Mouse (Mus musculus) skeletal muscle tissue, adult 2 months (tissue): ENCODE results near the gene Iqcj.

ENCODE experiments used
- DNase-seq: peaks from one replicate; pipeline ENCODE4 v3.0.0-alpha.2; 2012; ENCODE audit warnings: low read depth, low spot score

Gene Iqcj

DNA sequence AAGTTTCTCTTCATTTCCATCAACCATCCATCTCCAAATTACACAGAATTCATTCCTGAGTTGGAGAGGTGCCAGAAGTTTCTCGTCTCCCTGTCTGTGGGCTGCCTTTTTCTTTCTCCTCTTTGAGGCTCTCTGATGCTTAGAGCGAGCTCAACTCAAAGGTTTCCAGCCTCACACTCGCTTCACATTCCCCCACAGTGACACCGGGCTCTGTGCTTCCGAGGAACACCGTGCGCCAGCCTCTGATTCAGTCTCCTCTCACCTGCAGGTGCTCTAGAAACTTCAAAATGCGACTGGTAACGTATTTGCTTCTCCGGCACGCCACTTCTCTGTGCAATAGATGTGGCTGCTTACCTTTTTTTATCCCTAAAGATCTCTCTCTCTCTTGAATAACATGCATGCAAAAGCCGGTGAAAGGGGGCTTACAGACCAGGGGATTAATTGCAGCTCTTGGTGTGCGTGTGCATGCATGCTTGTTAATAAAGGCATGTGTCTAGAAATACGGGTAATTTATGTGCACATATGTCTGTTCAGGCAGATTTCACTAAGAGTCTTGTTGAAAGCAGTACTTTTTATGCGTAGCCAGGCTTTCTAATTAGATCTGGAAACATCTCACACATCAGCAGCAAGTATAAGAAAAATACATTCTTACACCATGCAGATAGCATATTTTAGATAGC is at the start of gene Iqcj, which contains the start of gene Iqschfp:
Gene Iqcj (plus strand): TSS at position 195 of the 680 bp plus-strand sequence.
Gene Iqschfp (plus strand): TSS at position 207 of the 680 bp plus-strand sequence.
- DNase-seq, result no peak

GRCm38 (mm10) chr3:67852397-67852796 is 39.6 kb upstream of the Iqcj start:
- no peak for DNase-seq

DNA sequence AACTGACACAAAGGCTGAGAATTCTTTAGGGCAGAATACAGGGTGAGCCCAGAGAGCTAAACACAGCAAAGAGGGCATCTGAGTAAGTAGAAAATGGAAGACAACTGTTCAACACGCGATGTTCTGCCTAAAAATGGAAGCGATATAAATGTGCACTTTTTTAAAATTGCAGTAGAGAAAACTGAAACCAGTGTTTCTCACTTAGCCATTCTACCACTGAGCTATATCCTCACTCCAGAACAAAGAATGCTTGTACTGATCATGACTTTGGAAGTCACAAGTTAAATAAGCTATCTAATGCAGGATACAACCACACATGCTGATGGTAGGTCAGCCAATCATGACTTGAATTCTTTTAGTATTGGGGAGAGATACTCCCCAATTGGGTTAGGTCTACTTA is 30.5 kb upstream of the Iqcj start:
- no peak for DNase-seq

DNA sequence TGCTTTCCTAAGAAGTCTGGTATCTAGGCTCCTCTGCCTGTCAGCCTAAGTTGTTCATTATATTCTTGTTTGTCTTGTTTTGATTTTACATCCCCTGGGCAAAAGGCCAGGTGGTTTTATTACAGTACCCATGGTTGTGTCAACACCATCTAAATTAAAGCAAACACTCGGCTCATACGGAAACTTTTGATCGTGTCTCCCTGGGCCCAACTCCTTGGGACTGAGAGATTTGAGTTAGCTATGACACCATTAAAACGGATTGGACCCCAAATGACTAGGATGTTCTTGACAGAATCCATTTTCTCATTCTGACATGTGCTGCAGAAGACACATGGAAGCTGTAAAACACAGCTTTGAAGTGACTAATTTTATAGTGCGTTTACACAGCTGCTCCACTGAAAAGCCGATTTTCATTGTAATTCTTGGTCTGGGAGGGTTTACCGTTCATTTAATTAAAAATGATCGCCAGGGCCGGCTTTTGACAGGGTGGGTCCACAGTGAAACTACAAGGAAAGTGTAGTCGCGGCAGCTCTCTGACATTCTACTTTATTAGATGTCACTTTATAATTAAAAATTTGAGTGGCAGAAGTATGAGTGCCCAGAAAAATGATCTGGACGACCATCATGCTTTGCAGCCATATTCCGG is 24.5 kb upstream of the Iqcj start:
- no peak for DNase-seq

DNA sequence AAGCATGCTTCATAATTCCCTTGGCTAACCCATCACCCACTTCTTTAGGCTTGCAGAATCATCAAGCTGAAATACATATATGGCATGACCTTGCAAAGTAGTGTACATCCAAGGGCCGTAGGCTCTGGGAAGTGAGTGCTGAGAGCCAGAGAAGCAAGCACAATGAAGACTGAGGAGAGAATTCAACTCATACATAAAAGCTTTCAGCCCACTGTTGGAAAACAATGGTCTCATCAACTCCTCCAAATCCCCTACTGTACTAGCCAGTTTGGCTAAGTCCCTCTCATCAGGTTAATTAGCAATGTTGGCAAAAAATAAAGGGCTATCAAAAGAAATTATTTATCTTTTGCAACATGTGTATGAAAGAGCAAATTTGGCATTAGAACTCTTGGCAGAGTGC is 22.6 kb upstream of the Iqcj start:
- no peak for DNase-seq

- DNase-seq, result no peak
These were observed 14.8 kb upstream of the Iqcj start for GRCm38 (mm10) chr3:67877253-67877652.

DNA sequence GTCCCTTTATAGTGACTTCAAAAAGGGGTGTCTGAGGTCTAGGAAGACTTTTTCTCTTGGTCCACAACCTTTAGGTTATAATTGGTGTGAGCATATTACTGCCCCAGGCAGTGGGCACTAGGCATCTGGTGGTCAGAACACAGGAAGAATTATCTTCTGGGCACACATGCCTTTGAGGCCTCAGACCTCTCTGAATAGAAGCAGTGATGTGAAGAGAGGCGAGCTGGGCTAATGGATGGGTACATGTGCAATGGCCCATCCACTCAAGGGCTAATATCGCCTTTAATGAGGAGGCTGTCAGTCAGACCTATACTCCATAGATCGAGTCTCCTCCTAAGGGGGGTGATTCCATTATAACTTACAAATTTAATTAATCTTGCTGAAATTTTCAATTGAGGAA is 7.7 kb upstream of the Iqcj start:
- no peak for DNase-seq

DNA sequence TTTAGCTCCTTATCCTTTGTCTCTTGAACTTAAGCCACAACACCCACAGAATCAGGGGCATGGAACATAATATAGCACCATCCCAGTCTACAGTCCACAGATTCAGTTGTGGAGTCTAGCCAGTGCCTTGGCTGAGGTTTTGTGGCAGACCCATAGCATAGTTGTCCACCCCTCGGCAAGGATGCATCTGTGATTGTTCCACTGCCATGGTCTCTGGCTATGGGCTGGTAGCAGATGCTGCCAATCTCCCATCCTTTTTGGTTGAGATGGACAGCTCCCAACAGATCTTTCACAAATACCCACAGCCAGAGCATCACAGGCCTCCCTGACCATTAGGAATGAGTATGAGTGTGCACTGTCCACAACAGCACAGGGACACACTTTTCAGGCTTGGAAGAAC is 5.8 kb upstream of the Iqcj start:
- no peak for DNase-seq

- no peak for DNase-seq
These were observed 4.8 kb upstream of the Iqcj start for GRCm38 (mm10) chr3:67887251-67887650.

DNA sequence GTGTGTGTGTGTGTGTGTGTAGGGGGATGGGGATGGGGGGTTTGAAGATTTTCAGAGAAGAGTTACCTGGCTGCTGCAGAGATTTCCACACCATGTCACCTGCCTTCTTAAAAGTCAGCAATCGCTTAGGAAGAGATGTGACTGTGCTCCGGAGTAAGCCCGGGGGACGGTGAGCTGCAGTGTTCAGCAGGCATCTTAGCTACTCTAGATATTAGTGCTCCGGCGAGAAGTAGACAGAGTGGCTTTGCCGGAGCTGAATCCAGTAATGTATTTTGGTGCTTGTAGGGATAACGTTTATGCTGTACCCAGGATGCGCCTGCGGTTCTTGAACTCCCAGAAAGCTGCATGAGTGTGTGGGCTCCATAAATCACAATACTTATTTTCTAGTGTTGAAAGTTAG is 748 bp downstream of the Iqcj start:
- no peak for DNase-seq

DNA sequence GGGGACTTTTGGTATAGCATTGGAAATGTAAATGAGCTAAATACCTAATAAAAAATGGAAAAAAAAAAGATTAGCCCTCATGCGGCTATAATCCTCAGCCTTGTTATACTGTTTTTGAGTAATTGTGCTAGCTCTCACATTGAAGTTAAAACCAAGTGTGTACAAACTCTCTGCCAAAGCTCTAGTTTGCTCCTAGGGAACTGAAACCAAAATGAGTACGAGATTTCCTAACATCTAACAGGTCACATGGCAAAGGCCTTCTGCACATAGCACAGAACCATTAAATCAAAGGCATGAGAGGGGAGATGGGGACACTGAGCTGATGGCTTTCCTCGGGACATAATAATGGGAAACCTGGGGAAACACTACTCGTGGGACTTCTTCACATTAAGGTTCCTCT is 10.5 kb downstream of the Iqcj start:
- no peak for DNase-seq

- DNase-seq, result no peak
These were observed 16.6 kb downstream of the Iqcj start for GRCm38 (mm10) chr3:67908586-67908985.

DNA sequence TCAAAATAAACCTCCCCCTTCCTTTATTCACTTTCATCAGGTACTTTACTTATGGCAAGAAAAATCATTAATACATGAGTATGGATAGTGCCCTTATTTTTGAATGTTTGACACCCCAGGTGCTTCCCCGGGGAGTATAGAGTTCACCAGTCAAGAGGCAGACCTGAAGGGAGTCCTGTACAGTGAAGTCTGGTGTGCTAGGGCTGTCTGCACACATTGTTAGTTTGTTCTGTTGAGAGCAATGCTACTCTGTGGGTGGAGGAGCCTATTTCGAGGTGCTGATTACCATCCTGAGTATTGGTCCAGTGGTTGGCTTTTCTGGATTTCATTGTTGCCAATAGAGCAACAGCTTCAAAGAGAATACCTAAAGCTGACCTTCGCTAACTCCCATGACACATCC is 26.1 kb downstream of the Iqcj start:
- DNase-seq, result no peak

DNA sequence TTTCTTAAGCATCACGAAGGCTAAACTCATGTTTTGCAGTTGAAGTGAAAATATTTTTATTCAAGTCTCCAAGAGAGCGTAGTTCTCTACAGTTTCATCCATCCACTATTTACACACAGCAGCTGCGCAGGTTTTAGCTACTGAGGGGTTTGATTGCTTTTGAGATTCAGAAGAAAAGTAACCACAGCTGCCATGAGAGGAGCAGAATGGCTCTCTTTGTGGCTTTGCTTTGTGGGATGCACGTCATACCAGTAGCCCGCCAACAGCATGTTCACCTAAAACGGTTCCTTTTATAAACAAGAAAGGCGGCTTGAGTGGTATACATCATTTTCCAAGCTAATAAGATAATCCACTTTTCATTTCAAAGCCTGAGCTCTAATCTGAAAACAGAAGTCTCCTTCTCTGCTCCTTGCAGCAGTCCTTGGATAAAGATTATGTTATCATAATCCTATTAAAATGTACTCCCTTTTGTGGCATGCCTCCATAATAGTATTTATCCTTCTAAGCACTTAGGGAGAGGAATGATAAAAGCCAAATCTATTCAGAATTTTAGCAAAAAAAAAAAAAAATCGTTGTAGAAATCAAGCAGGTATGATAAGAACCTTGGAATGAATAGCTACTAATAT is 26.7 kb downstream of the Iqcj start:
- DNase-seq, result no peak

DNA sequence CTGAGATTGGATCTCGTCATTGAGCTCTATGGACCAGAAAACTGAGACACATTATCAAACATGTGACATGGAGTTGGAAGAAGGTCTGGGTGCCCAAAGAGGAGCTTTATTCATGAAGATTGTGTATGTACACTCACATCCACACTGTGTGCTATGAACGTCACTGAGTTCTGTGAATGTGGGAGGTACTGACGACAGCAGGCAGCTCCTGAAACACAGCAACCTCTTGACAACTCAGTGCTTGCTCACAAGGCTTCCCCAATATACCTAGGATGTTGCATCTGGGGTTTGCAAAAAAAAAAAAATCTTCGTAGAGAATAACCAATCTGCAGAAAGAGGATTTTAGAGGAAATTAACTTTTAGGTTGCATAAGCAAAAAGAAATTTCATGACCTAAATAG is 31.1 kb downstream of the Iqcj start:
- no peak for DNase-seq

- no peak for DNase-seq
These were observed 33.4 kb downstream of the Iqcj start for GRCm38 (mm10) chr3:67925453-67925852.

DNA sequence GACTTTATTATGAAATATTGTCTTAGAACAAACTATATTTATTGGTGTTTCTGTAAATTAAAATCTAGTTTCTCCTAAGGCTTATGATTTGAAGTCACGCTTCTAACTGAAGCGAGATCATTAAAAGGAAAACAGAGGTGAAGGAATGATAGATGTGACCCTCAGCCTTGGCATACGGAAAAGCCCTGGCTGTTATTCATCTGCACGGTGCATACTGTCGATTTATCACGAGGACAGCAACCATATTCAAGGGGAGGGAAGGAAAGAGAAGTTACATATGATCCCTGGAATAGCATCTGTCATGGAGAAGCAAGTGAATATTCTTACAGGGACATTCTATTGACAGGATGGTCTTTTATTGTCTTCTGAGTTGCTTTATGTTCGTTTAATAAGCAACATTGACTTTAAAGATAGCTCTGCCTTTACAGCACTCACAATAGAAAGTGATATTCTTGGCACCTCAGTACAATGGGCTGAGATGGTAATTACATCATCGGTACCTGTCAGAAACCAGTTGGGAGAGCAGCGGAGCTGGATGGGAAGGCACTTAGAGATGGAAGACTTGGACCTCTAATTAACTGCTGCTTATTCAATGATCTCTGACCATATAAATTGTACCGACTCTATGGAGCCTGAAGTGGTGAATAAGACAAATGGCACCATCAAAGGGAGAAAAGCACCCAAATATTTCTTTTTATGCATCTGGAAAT is 38.6 kb downstream of the Iqcj start:
- DNase-seq, result no peak

DNA sequence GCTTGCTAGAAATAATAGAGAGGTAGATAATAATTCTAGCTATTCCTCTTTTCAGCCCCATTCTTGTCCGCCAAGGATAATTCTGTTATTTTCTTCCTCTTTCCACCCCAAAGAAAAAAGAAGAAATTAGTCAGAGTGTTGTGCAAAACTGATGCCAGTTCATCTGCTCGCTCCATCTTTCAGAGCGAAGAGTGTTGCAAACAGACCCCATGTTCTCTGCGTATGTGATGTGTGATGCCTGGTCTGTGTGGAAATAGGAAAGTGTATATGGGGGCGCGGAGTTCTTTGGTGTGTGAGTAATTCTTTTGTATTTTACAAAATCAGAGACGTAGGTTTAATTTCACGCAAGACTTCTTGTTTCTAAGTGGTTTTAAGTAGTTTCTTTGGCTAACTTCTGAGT is 39.2 kb downstream of the Iqcj start:
- no peak for DNase-seq

DNA sequence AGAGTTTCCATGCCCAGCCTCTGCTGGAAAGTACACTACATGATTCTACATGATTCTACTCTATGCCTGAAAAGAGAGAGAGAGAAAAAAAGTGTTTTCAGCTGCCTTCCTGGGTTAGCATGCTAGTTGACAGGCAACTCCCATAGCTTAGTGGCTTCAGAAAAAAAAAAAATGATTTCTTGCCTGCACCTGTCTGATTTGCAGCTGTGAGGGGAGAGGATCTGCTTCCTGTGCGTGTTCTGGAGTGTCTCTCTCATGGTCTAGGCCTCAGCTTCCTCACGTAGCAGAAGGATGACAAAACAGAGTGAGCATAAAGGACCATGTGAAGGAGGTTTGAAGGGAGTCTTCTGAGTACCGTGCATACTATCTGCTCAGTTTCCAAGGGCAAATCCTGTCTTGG is 39.9 kb downstream of the Iqcj start:
- no peak for DNase-seq

DNA sequence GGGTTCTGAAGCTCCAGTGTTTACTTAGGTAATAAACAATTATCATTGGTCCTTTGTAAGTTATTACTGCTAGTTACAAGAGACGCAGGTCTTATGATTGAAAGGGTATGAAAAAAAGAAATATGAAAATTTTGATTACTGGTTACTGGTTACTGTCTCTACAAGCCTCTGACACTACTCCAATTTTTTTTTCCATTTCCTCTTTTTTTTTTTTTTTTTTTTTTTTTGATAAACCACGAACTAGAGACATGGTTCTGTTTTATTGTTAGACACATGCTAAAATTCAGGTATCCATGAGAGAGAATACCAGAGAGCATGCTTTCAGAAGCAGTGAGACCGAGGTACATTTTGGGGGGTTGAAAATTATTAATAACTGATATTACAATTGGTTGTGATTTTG is 43.8 kb downstream of the Iqcj start:
- no peak for DNase-seq

- no peak for DNase-seq
These were observed 55.0 kb downstream of the Iqcj start for GRCm38 (mm10) chr3:67947000-67947399.

DNA sequence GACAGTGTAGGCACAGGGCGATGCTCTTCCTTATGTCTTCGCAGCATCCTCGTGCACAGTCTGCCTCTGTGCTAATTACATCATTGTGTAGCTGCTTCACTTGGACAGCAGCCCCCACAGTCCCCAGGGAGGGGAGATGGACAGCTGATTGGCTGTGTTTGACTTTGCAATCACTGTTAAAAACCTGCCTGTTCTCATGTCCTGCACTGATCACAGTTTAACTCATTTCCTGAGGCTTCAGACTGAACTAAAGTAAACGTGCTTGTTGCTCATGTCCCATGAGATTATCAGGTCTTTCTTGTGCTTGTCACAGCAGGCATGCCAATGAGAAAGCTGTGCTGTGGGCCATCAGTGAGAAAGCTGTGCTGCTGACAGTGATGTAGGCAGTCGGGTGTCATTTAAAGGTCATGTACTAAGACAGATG is 60.5 kb downstream of the Iqcj start:
- no peak for DNase-seq
